Mouse (Mus musculus) olfactory bulb, adult 2 months (tissue): ENCODE results near the gene Nhsl1.

Experiments used
- CTCF ChIP-seq: fragments of 200-500 bp; IDR thresholded peaks from 2 replicates; pipeline ENCODE4 v1.5.1; 2012; ENCODE audit warnings: low read depth, mild to moderate bottlenecking, low read length, moderate library complexity; ENCODE audit not compliant: insufficient read depth
- POLR2A ChIP-seq: fragments of 200-500 bp; IDR thresholded peaks from 2 replicates; pipeline ENCODE4 v1.6.1; 2012; ENCODE audit warnings: mild to moderate bottlenecking, low read depth, low read length, moderate library complexity; ENCODE audit not compliant: insufficient read depth

DNA sequence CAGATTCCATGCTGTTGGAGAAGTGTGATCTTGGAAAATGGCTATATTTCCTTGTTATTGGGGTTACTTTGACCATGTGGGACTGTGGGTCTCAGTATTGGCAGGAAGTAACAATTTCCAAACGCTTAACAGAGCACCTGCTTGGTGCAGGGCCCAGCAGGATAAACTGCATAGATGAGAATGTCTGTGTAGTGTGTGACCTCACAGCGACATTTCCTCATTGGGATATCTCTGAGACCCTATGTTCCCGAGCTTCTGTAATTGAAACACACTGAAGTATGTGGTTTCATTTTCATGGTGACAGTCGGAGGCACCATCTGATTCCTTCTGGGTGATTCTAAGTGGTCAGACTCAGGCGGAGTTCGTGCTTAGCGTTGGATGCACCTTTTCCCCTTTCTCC lies 75.5 kb downstream of the Nhsl1 start:
- TF ChIP-seq CTCF = no peak
- TF ChIP-seq POLR2A = no peak
